Mouse (Mus musculus) urinary bladder, postnatal 10 days (tissue): Measurements from ENCODE around the gene Gm13941.

Experiments used
- DNase-seq: peaks from one replicate; pipeline ENCODE4 v3.0.0; 2022; ENCODE audit warnings: low spot score

Gene Gm13941

DNA sequence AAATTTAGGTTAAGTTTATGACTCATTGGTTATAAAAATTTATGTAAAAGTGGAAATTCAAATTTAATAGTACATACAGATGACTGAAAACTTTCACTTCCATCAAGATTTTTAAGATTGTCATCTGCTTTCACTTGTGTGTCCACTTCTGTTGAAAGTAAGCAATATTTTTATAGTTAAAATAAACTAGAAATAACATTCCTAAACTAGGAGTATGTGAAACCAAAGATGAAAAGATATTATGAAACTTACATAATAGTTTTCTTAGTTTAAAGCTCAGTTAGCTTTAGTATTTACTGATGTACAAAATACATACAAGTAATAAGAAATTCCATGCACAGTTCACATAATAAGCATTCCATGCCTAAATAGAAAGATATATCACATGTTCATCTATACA lies at the start of gene Gm13941:
Gene Gm13941, minus strand, starts transcription at position 101 of the 400 bp plus-strand sequence.
- DNase-seq, result no peak

DNA sequence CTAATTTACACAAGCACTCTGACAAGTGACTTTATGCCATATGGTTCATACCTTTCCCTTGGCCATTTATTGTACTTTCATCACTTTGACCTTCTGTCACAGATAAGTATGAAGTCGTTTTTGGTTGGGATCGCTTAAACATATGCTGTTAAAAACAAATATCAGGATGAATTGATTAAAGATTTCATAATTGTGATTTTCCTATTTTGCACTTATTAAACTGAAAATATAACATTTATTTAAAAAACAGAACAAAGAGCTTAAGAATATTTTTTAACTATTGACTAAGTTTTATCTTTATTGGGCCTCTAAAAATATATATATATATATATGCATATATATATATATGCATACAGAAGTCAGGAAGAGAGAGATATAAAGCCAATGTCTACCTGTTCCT lies 47.1 kb upstream of the Gm13941 start, which contains the start of gene Gm15130:
Gene Gm15130, minus strand, starts transcription at position 101 of the 400 bp plus-strand sequence.
- no peak for DNase-seq

DNA sequence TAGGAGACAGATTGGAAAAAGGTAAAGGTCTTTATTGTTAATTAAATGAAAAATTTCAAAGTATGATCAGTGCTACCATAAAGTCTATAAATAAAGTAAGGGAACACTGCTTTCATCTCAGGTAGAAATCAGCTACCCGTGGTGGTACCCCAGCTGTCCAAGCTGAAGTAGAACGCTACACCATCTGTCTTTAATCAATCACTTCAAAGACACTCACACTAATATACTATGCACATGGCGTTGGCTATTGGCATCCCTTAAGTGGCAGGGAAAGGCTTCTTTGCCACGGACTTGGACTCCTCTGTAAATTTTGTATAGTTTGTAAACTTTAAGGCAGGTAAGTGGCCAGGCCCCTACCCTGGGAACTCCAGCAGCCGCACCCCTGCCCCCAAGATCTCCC lies 30.0 kb upstream of the Gm13941 start:
- no peak for DNase-seq

DNA sequence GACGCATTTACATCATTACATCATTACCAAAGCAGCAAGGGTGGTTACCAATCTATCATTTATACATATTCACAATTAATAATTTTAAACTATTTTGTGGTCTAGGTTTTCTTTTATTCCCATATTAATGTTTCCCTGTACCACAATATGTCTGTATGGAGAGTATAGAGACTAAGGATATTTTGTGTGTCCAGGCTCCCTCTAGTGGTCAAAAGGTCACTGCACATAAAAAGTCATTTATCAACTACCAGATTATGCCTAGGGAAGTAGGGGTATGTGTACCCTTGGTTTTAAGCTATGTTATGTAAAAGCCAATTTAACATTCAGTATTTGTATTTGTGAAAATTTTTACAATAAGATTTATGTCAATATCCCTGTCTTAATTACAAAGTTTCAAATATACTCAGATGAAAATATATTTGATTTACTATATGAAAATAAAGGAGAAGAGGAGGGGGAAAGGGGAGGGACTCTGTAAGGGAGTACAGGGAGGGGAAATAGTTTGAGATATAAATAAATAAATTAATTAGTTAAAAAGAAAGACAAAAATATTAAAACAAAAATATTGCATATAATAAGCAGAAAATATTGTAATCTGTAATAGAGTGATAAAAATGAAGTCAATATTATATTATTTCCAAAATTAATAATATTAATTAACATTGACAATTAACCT lies 47.1 kb downstream of the Gm13941 start:
- no peak for DNase-seq
